Mouse (Mus musculus) activated CD4-positive, CD25-positive, alpha-beta regulatory T cell, adult 4 months (primary cell): ENCODE results near the gene Clta. TPM values are rescaled to one million over a fixed set of nuclear protein-coding genes. Genes with fewer than 3 reads are reported as not detected.

Experiments used
- ATAC-seq: one replicate; pipeline ENCODE4 v1.8.0; 2017
- polyA plus RNA-seq, 2 experiments: library from polyadenylated mRNA; unstranded; fragments of 100-300 nt; shearing (Covaris generic); gene quantifications; one replicate each; pipeline ENCODE4 v1.2.1; 2017

The Clta gene
- polyA plus RNA-seq, 2 experiments from 2014 or later, result 109 to 116 TPM

DNA sequence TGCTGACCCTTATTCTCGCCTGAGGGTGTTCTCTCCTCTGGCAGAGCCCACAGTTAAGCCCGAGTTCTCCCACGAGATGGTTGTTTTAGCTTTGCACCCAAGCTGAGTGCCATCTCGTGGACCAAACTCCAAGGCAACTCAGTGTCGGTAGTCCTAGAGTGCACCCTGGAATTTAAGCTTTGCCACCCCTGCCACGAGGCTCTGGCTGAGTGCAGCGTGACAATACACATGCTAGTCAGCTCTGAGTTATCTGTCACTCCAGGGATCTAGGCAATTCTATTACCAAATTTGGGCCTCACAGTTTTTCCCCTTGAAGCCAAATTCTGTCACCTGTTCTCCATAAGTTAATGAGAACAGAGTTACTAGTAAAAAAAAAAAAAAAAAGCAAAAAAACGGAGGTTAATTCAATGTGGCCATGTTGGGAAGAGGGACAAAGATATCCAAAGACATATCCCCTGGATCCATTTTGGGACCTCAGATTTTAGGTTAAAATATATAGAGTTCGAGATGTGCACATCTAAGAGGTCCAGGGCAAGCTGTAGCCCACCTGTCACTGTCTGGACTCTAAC lies 68.7 kb downstream of the Clta start:
- ATAC-seq, result peak; percentile 43

DNA sequence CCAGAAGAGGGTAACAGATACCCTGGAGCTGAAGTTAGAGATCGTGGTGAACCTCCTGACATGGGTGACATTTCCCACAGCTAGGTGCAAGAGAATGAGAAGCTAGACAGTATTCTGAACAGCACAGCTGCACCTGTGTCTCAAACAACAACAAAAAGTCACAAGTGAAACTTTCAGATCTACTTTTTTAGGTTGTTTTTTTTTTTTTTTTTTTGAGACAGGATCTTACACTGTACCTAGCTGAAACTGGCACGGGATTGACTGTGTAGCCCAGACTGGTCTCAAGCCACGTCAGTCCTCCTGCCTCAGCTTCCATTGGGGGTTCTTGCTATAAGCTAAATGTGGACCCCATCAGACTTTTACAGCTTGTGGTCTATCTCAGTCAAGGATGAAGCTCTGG lies 69.5 kb downstream of the Clta start:
- no peak for ATAC-seq

- no peak for ATAC-seq
Measured at GRCm38 (mm10) chr4:44074422-44074821, 70.2 kb downstream of the Clta start.

GRCm38 (mm10) chr4:44078358-44078933 lies 74.2 kb downstream of the Clta start:
- ATAC-seq, result no peak

Other genes with a start within 250 kb of the Clta start
- gene Olfr159, start 233.4 kb upstream of the Clta start, polyA plus RNA-seq, result not detected
- gene Olfr156, start 180.6 kb upstream of the Clta start, polyA plus RNA-seq, result not detected
- gene Olfr157, start 164.3 kb upstream of the Clta start, polyA plus RNA-seq, result under 1 TPM; 0.09 to 0.50 TPM
- gene Olfr155, start 152.9 kb upstream of the Clta start, polyA plus RNA-seq, result under 1 TPM in 1 of 2 experiments, not detected in 1; 0.26 TPM
- 1 to 10 TPM; 3.4 to 5.9 TPM for gene Reck, start 128.9 kb upstream of the Clta start, polyA plus RNA-seq
- gene Glipr2, start 47.1 kb upstream of the Clta start, polyA plus RNA-seq, result 100 to 1,000 TPM; 215 to 250 TPM
- gene Ccin, start 21.0 kb upstream of the Clta start, polyA plus RNA-seq, result under 1 TPM in 1 of 2 experiments, not detected in 1; 0.24 TPM
- gene Gne, start 79.7 kb downstream of the Clta start, polyA plus RNA-seq, result 10 to 100 TPM; 14.1 to 17.9 TPM
- 10 to 100 TPM; 21.0 to 29.2 TPM for gene Rnf38, start 229.3 kb downstream of the Clta start, polyA plus RNA-seq